Mouse (Mus musculus) hematopoietic stem cell, adult 5-6 weeks (primary cell): ENCODE measurements at regions not wholly inside any gene's neighbourhood (a gene's known extent, or its start where the extent isn't known, plus 50 kb on each side); places are given as distances from the start of the nearest gene placed in this dataset.
A peak's percentile ranks its signal among the peaks of the same experiment; 100 is the strongest.

Experiments
- ATAC-seq, 2 experiments: fragments of 125-278 bp in 1 of 2; replicated peaks in 1 of 2; 2 replicates each; pipeline ENCODE4 v1.8.0; 2016 to 2017; ENCODE audit warnings: inconsistent platforms in 2 of 2, mild to moderate bottlenecking in 2 of 2, moderate number of reproducible peaks in 2 of 2, low read depth in 1 of 2, moderate TSS enrichment in 1 of 2; ENCODE audit not compliant: low FRiP score in 2 of 2, poor library complexity in 2 of 2, severe bottlenecking in 2 of 2, insufficient read depth in 1 of 2, low TSS enrichment in 1 of 2

- no peak for ATAC-seq
Measured at GRCm38 (mm10) chr1:143054451-143055024, 585.9 kb upstream of the B3galt2 start.

GRCm38 (mm10) chr1:143060698-143061576 lies 579.5 kb upstream of the B3galt2 start:
- ATAC-seq = no peak

GRCm38 (mm10) chr1:143065493-143065892 lies 575.0 kb upstream of the B3galt2 start:
- ATAC-seq = peak; percentile 86

DNA sequence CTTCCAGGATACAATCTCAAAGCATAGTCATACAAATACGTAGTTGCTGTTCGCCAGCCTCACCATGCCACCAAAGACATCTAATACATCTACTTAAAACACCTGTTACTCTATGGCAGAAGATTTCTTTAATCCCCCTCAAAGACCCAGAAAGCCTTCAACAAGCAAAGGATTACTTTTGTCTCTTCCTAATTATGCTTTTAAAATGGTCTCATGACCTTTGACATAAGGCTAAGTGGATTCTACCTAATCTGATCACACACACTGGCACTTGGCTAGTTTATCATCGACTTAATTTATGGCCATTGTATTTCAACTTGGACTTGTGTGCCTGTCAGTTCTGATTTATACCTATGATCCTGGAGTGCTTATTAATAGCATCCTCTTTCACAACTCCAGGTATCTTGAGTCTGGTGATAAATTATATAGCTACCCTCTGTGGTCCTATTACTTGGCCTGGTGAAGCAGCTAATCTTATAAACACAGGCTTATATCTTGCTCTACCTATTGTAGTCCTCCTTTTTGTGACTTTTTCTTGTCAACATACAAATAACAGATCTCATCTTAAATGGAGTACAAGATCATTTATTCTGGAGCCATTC lies 568.6 kb upstream of the B3galt2 start:
- ATAC-seq = no peak

GRCm38 (mm10) chr1:143074999-143075398 lies 565.5 kb upstream of the B3galt2 start:
- peak; percentile 45 to 73; a peak in 3 of 4 replicates for ATAC-seq

DNA sequence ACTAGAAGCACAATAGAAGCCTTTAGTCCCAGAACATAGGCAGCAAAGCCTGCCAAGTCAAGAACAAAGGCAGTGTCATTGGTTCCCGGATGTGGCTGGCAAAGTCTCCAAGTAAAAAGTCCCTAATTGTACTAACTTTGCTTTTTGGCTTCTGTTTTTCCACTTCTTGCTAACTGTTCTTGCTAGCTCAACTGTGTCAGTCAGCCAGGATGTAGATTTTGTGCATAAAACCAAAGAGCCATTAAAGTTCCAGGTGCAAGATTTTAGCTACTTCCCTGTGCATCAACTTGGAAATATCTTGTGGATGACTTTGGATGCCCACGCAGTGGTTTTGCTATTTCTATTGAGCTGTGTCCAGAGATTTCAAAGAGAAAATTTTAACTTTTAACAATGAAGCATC lies 560.0 kb upstream of the B3galt2 start:
- no peak for ATAC-seq

- no peak for ATAC-seq
Measured at GRCm38 (mm10) chr1:143096904-143097303, 543.6 kb upstream of the B3galt2 start.

- no peak for ATAC-seq
Measured at GRCm38 (mm10) chr1:143098307-143098706, 542.2 kb upstream of the B3galt2 start.

- no peak for ATAC-seq
Measured at GRCm38 (mm10) chr1:143122185-143122584, 518.3 kb upstream of the B3galt2 start.

- ATAC-seq = no peak
Measured at GRCm38 (mm10) chr1:143130257-143130656, 510.2 kb upstream of the B3galt2 start.

DNA sequence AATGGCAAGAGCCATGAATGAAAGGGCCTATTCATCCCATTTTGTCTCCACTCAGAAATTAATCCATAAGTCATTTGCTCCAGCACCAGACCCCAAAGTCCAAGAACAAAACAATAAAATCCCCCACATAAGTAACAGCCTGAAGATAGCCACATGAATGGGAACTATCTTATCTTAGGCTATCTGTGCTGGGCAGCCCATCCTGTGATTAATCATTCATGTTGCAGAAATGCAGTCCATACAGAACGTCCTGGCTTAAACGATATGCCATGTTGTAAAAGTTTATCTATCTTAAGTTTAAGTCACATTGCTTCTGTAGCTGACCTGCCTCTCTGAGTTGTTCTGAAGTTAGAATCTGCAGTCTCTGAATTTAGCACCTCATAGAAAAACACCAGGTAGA lies 507.7 kb upstream of the B3galt2 start:
- ATAC-seq = no peak

GRCm38 (mm10) chr1:143145111-143145984 lies 495.1 kb upstream of the B3galt2 start:
- ATAC-seq = no peak

- ATAC-seq = 0 out of 4 replicates have a peak, but pooled peaks of 1 of the 2 experiments have one; percentile 14
Measured at GRCm38 (mm10) chr1:143171286-143171685, 469.2 kb upstream of the B3galt2 start.

GRCm38 (mm10) chr1:143173836-143174235 lies 466.6 kb upstream of the B3galt2 start:
- no peak for ATAC-seq

- peak; percentile 58 to 81; a peak in 3 of 4 replicates for ATAC-seq
Measured at GRCm38 (mm10) chr1:143192167-143192793, 448.2 kb upstream of the B3galt2 start.

DNA sequence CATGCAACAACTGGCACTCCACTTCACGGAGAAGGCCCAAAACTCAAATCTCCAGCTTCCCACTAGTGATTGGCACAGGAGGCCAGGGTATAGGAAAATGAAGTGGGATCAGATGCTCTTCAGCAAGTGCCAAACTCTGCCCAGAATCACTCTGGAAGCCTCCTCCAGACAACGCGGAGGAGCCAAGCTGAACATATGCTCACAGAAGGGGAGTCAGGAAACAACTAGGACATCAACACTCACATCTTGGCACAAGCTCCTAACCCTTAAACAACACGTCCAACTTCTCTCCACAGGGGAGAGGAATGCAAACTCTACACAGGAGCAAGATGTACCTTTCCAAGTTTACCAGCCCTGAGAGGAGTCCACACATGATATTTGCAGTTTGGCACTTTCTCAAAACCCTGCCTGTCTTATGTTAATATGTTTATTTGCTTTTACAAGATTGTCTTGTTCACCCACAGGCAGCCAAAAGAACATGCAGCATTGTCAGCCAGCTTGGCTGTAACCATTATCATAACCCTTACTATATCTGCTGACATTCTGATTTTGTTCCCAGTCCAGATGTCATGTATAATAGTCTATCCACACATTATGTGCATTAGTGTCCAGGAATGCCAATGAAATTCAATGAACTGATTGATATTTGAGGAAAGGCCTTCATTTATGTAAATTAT lies 440.1 kb upstream of the B3galt2 start:
- ATAC-seq = no peak

DNA sequence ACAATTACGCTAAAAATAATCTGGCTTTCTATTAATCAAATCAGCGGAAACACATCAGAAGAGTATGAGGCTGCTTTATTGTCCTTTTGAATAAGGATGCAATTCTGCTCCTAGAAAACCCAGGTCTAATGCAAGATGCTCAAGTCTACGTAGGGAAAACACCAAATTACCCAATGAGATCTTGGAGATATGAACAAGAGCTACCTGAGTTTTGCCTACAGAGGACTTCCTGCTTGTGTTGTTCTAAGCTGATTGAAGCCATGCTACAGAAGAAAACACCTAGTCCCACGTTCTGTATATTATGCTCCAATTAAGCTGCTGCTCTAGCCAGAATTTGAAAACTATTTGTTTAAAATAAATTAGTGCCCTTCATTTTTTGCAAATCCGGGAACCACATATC lies 439.5 kb upstream of the B3galt2 start:
- no peak for ATAC-seq
